Mouse (Mus musculus): ENCODE measurements around the gene Dctn5.
A peak's percentile ranks its signal among the peaks of the same experiment; 100 is the strongest.

DNA sequence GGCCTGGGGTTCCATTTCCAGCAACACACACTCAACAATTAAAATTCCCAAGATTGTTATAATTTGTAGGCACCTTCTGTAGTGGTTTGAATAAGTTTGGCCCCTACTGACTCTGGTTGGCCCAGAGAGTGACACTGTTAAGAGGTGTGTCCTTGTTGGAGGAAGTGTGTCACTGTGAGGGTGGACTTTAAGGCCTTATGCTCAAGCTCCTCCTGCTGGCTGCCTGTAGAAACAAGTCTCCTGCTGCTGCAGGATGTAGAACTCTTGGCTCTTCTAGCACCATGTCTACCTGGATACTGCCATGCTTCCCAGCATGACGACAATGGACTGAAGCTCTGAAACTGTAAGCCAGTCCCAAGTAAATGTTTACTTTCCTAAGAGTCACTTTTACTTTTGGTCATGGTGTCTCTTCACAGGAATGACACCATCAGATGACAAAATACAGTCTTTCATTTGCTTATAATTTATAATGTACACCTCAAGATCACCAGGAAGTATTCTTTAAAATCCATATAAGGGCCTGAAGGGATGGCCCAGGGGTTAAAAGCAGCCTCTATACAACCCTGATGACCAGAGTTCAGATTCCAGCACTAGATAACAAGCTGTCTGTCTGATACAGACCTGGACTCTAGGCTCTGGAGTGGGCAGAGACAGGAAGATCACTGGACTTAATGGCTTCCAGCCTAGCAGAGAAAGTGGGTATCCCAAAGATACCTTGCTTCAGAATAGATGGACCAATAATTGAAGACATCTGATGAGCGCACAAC is 38.1 kb upstream of the Dctn5 start:
- peak; percentile 31; the same call in 1 of the 2 replicates for TF ChIP-seq CTCF (conservative IDR thresholded peaks at IDR 0.05; ENCODE audit: insufficient read depth, insufficient read length, low read depth, low read length)
- no peak for TF ChIP-seq POLR2A (IDR thresholded peaks at IDR 0.05; ENCODE audit: low read depth, low read length)

Data from kidney, adult 2 months (tissue).